8 mouse cellular contexts compared by ENCODE assay signal in genomic region chr19:3719362-3719891, GRCm38 (mm10). TPM values are rescaled to one million over a fixed set of nuclear protein-coding genes. Genes with fewer than 3 reads are reported as not detected.
A peak's percentile ranks its signal among the peaks of the same experiment; 100 is the strongest.
DNase-seq lines count a peak whose midpoint lies in the region; ATAC-seq and TF ChIP-seq lines count a peak whose summit lies in the region.

No protein-coding gene starts in this region.

- ATAC-seq in activated CD4-positive, CD25-positive, alpha-beta regulatory T cell, adult 4 months, result peak; percentile 36
- ATAC-seq in common myeloid progenitor, adult 5-6 weeks (replicated peaks; ENCODE audit: low read depth, poor library complexity, severe bottlenecking), result peak; percentile 51
- peak; percentile 68 for ATAC-seq in hindbrain, embryonic 15.5 days (ENCODE audit: low FRiP score, low read depth)

- no peaks in the 10 kb centered on the region for H3K27me3 ChIP-seq in hindbrain, embryonic 15.5 days

- H3K9ac ChIP-seq in hindbrain, embryonic 15.5 days, result 0 out of 2 replicates have a peak overlapping the region, but pooled peaks have one; percentile 23

- H3K27ac ChIP-seq in gastrocnemius, adult 2 months, result peak overlapping the region; percentile 63
- no peak overlapping the region for H3K27ac ChIP-seq in hindbrain, embryonic 15.5 days (replicated peaks)

- intact Hi-C loops in gastrocnemius, adult 2 months (cut with DNase I), result loop anchor here (1.0 to 5.0 kb wide), 3 partner anchors 21 to 137 kb away; no protein-coding TSS in a partner anchor

- peaks cover 23% of the 10 kb centered on the region for H3K36me3 ChIP-seq in hindbrain, embryonic 15.5 days

- no peaks in the 10 kb centered on the region for H3K9me3 ChIP-seq in hindbrain, embryonic 15.5 days

- DNase-seq in gastrocnemius, adult 2 months, result peak; percentile 81
- peak; percentile 56 to 62 for DNase-seq in layer of hippocampus, postnatal 36 days
- peak; percentile 79 for DNase-seq in lung, postnatal 10 days
- DNase-seq in ovary, postnatal 14 days (ENCODE audit: low spot score), result peak; percentile 51
- peak; percentile 37 to 43 for DNase-seq in thymus, postnatal 36 days

- TF ChIP-seq CTCF in gastrocnemius, adult 2 months (IDR thresholded peaks at IDR 0.05), result peak; percentile 62

- H3K4me2 ChIP-seq in hindbrain, embryonic 15.5 days, result peak overlapping the region; percentile 69

- peak overlapping the region; percentile 64 for H3K4me3 ChIP-seq in gastrocnemius, adult 2 months
- H3K4me3 ChIP-seq in hindbrain, embryonic 15.5 days, result peak overlapping the region; percentile 36

- 3% methylated on average over 27 of the region's 27 CpGs for WGBS in hindbrain, embryonic 15.5 days

- H3K4me1 ChIP-seq in hindbrain, embryonic 15.5 days (replicated peaks), result peaks cover 8% of the 10 kb centered on the region

RNA-seq across cellular contexts. Expression of gene 1810055G02Rik, which starts 11.3 kb away (rescaled TPM):
- 1 to 10 TPM; 4.0 to 5.1 TPM for polyA plus RNA-seq in activated CD4-positive, CD25-positive, alpha-beta regulatory T cell, adult 4 months (2017; shearing (Covaris generic))
- total RNA-seq in common myeloid progenitor, adult 5-6 weeks (2017), result 1.2 and 4.7 TPM in 2 replicates
- 1 to 10 TPM; 9.6 to 9.8 TPM for total RNA-seq in gastrocnemius, adult 2 months (2021)
- polyA plus RNA-seq in hindbrain, embryonic 15.5 days (2015; fragmentation: Nextera tagmentation; extraction: Ambion mirVana), result 39.3 and 41.4 TPM in 2 replicates
- total RNA-seq in layer of hippocampus, postnatal 36 days (2021), result 10 to 100 TPM; 22.4 to 28.7 TPM

RNA-seq across cellular contexts. Expression of gene Lrp5, which starts 33.1 kb away (rescaled TPM):
- polyA plus RNA-seq in activated CD4-positive, CD25-positive, alpha-beta regulatory T cell, adult 4 months (2017; shearing (Covaris generic)), result under 1 TPM in 1 of 2 experiments, not detected in 1; 0.09 TPM
- 14.2 and 18.9 TPM in 2 replicates for total RNA-seq in common myeloid progenitor, adult 5-6 weeks (2017)
- total RNA-seq in gastrocnemius, adult 2 months (2021), result 10 to 100 TPM; 21.4 to 30.4 TPM
- 1.4 TPM in 2 replicates for polyA plus RNA-seq in hindbrain, embryonic 15.5 days (2015; fragmentation: Nextera tagmentation; extraction: Ambion mirVana)
- 10 to 100 TPM; 10.2 to 11.4 TPM for total RNA-seq in layer of hippocampus, postnatal 36 days (2021)

RNA-seq across cellular contexts. Expression of gene Kmt5b, which starts 47.8 kb away (rescaled TPM):
- polyA plus RNA-seq in activated CD4-positive, CD25-positive, alpha-beta regulatory T cell, adult 4 months (2017; shearing (Covaris generic)), result 10 to 100 TPM; 25.0 to 32.4 TPM
- 36.5 and 51.6 TPM in 2 replicates for total RNA-seq in common myeloid progenitor, adult 5-6 weeks (2017)
- total RNA-seq in gastrocnemius, adult 2 months (2021), result 10 to 100 TPM; 21.7 to 24.2 TPM
- polyA plus RNA-seq in hindbrain, embryonic 15.5 days (2015; fragmentation: Nextera tagmentation; extraction: Ambion mirVana), result 44.9 and 49.3 TPM in 2 replicates
- 10 to 100 TPM; 56.6 to 60.1 TPM for total RNA-seq in layer of hippocampus, postnatal 36 days (2021)
